Mouse (Mus musculus): ENCODE measurements around the gene Spata46.

GRCm38 (mm10) chr1:170282415-170283129 lies 26.0 kb upstream of the Spata46 start:
- TF ChIP-seq POLR2A (IDR thresholded peaks at IDR 0.05; ENCODE audit: low read depth, low read length) (no peak), CTCF (IDR thresholded peaks at IDR 0.05; ENCODE audit: extremely low read depth, insufficient read length, insufficient replicate concordance, low read depth, low read length) (no peak)

All from small intestine, adult 2 months (tissue).